Mouse (Mus musculus): ENCODE measurements at regions not wholly inside any gene's neighbourhood (a gene's known extent, or its start where the extent isn't known, plus 50 kb on each side); places are given as distances from the start of the nearest gene placed in this dataset.

DNA sequence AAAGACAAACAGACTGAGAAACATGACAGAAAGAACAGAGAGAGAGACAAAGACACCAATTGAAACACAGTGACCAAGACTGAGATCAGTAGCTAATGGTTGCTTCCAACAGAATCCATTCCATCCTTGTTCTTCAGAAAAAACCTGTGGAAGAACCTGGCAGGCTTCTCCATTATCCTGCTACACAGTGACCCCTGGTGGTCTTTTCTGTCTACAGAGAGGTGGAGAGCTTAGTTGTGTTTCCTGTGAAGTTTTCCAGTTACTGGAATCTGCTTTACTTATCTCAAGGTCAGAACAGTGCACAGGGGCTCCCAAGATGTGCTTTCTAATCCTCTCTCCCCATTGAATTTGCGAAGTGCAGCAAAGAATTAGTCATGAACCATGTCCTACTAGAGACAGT lies 339.1 kb upstream of the Msl3l2 start:
- DNase-seq (ENCODE audit: low spot score in 2 of 2): peak in 1 of 2 experiments; percentile 33

DNA sequence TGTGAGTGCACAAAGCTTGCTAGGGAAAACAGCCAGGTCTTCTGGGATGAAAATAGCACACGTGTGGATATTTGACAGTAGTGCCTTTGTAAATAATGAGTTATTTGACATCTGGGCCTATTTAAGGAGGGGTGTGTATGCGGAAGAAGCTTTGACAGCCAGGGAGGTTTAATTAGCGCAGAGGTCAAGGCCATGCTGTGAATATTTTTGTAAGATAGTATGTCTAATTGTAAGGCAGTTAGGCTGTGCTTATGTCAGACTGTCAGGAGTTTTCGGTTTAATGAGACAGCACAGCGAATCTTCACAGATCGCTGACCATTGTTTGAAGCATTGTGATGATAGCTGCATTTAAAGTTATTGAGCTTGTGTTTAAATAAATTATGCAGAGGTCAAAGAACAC lies 337.1 kb upstream of the Msl3l2 start:
- DNase-seq (ENCODE audit: low spot score in 2 of 2): no peak

DNA sequence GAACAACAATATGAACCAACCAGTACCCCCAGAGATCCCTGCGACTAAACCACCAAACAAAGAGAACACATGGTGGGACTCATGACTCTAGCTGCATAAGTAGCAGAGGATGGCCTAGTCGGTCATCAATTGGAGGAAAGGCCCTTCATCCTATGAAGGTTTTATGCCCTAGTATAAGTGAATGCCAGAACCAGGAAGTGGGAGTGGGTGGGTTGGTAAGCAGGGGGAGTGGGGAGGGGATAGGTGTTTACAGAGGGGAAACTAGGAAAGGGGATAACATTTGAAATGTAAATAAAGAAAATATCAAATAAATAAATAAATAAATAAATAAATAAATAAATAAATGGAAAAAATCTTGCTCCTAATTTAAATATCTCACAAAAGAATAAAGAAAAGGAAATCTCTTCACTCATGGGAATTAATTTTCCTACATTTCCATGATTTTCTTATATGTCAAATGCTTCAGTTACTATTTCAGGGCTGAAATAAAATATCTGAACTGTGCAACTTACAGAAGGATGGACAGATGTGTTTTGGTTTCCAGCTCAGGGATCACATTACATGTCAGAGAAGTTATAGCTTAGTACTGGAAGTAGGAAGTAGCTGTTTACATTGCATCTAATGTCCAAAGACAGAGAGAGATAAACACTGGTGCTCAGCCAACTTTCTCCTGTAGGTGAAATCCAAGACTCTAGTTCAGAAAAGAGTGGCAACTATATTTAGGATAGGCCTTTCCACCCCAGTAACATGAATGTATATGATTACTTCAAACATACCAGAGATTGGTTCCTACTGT lies 323.8 kb upstream of the Msl3l2 start:
- no peak for DNase-seq (ENCODE audit: low spot score in 2 of 2)

DNA sequence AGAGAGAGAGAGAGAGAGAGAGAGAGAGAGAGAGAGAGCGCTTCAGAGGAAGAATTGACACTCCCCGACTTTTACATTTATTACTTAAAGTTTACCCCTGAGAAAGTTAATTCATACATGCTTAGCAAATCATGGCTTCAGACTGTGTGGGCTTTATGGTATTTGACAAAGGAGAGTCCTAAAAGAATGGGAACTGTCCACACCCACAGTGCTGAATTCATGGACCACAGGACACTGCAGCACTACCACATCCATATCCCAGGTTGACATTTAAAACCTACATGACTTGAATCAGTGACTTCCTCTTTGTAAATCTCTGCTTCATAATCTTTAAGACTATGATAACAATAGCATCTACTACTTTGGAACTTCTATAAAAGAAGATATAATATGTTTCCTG lies 292.8 kb upstream of the Msl3l2 start:
- no peak for DNase-seq (ENCODE audit: low spot score in 2 of 2)

DNA sequence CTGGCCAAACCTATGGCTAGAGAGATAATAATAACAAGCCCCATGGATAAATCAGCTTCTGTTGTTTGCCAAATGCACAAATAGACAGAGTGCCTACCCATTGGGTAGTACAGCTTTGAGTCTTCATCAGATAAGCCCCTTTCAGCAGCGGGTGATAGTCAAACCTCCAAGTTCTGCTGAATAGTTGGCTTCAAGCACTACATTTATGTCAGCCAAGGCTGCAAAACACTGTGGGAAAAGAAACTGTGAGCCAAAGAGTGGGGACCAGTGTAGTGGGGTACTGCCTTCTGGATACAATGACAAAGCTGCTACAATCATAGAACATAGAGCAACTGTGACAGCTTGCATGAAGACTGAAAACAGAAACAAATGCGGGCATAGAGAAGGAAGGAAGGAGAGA lies 255.4 kb upstream of the Msl3l2 start:
- no peak for DNase-seq (ENCODE audit: low spot score in 2 of 2)

DNA sequence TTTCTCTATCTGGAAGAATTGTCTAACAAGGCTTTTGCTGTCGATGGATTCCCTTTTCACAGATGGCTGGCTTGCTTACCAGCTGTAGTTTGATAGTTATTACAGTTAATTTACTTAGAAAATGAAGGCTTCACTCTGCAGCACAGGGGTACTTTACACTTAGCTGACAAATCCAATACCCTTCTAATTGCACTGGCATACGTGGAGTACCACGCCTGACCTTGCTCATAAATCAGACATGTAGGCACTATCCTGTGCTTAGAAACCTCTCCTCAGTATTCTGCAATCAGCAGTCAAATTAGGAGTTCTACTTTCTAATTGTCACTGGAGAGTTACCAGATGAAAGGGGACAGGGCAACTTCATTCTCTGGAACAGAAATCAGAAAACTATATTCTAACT lies 214.1 kb upstream of the Msl3l2 start:
- DNase-seq (ENCODE audit: low spot score in 2 of 2): no peak

DNA sequence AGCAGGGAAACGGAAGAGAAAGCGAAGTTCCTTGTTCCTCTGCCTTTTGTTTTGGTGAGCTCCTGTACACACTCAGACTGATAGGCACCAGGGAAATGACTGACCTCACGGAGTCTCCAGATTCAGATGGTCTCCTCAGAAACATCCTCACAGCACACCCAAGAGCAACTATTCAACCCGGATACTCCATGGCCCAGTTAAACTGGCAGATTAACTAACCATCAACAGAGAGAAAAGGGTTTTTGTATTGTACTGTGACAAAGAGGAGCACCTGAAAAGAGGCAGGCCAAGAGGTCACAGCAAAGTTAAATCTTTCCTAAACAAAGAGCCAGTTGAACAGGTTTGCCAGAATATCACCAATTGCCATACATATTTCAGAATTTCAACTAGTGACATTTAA lies 177.6 kb upstream of the Msl3l2 start:
- no peak for DNase-seq (ENCODE audit: low spot score in 2 of 2)

DNA sequence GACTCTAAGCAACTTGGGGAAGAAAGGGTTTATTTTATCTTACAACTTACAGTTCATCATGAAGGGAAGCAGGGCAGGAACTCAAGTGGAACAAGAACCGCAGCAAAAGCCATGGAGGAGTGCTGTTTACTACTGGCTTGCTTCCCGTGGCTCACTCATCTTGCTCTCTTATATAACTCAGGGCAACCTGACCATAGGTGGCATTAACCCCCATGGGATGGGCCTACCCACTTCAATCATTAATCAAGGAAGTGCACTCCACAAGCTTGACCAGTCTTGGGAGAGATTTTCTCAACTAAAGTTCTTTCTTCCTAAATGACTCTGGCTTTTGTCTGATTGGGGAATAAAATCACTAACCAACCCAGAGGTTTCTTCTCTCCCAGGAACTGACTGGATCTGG lies 172.7 kb upstream of the Msl3l2 start:
- DNase-seq (ENCODE audit: low spot score in 2 of 2): no peak

DNA sequence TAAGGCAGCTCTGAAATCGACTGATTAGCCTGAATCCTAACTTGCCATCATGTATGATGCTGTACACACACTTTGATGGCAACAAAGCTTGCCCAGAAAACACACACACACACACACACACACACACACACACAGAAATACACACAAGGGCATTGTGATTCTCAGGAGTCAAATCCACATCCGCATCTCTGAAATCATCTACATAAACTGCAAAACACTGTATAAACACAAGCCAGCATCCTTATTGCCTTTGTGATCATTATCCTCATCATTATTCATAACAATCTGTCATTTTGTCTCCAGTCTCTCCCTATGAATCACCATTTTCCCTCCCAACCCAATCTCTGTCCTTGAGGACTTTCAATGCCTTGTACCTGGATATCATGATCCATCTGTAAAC lies 171.3 kb upstream of the Msl3l2 start:
- no peak for DNase-seq (ENCODE audit: low spot score in 2 of 2)

DNA sequence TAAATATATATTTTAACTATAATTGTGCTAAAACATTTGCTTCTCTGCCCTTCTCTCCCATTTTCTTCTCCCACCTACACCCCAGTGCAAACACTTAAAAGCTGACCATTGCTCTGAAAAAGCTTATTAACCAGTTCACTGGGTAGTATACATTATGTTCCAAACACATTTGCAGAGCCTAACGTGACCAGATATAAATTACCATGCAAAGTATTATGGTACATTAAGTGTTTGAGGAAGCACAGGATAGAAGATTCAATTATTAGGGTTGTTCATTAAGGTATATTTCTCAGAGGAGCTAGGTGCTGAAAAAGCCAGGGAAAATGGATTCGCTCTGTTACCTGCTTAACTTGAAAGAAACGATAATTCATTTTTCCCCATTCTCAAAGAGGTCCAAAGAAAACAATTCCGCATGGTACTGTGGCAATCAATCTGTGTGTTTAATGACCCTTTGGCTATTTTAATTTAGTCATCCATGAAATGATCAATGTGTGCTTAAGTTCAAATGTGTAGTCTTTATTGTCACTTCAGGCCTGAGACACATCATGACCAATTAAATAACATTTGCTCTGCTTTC lies 144.0 kb upstream of the Msl3l2 start:
- no peak for DNase-seq (ENCODE audit: low spot score in 2 of 2)
